Mouse (Mus musculus) cortical plate, adult 2 months (tissue): ENCODE data around the gene Ifitm6.

Experiments
- CTCF ChIP-seq: fragments of 200-500 bp; IDR thresholded peaks from 2 replicates; pipeline ENCODE4 v1.5.1; 2011; ENCODE audit warnings: mild to moderate bottlenecking, control low read depth, low read length; ENCODE audit not compliant: insufficient read depth; ENCODE audit errors: extremely low read depth
- POLR2A ChIP-seq: fragments of 200-500 bp; IDR thresholded peaks from 2 replicates; pipeline ENCODE4 v1.6.1; 2011; ENCODE audit warnings: mild to moderate bottlenecking, low read length, control low read depth; ENCODE audit not compliant: insufficient read depth; ENCODE audit errors: extremely low read depth

DNA sequence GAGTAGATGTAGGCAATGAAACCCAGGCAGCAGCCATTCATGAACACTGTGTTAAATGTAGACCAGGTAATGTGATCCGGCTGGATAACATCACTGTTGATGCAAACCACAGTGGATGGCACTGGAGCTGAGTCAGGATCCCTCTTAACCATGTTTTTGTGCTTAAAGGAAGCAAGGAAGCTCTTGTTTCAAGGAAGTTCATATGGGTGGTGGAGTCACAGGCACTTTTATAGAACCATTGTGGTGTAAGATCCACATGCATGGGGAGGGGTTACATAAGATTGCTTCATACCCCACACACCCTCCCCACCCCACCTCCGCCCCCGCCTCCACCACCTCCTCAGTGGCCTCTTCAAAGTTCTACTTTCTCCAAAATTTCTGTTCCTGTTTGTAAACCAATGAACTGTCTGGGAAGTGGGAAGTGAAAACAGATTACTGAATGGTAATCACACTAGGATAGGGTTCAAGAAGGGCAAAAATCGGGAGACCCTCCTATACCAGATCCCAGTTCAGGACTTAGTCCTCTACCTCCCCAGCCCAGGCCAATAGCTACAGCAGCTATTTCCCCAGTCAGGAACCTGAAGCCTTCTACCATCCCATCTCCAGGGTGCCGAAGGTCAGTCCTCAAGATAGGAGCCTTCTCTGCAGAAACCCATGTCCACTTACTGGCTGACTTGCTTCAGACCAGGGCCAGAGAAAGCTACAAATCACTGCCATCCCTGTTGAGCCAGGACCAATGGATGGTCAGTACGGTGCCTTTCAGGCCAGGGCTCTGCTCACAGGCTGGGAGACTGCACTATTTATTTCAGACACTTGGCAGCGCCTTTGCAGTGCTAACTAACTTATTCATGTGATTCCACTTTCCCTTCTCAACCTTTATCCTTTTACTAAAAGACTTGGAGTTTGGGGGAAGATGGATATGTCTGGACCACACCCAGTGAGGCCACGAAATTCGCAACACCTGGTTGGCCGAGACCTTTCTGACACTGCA is 722 bp downstream of the Ifitm6 start:
- TF ChIP-seq CTCF (no peak), POLR2A (no peak)
